Mouse (Mus musculus): Measurements from ENCODE around the gene Ptch2. TPM values are rescaled to one million over a fixed set of nuclear protein-coding genes. Genes with fewer than 3 reads are reported as not detected.

Gene Ptch2
- polyA plus RNA-seq, 1 experiment from 2014 or later, result 3.6 TPM

- H3K4me1 ChIP-seq (ENCODE audit: insufficient read depth, low read depth, low read length), result no peaks in the 10 kb centered on the region
- no peaks in the 10 kb centered on the region for H3K36me3 ChIP-seq (ENCODE audit: insufficient read depth, low read length)
- H3K9me3 ChIP-seq (ENCODE audit: low read length), result no peaks in the 10 kb centered on the region
- no peak for TF ChIP-seq EP300 (IDR thresholded peaks at IDR 0.05)
- no peak for TF ChIP-seq CTCF (IDR thresholded peaks at IDR 0.05)
- 68% methylated on average over 10 of the region's 10 CpGs for WGBS
- H3K27ac ChIP-seq (ENCODE audit: low read length), result no peak overlapping the region
- no peak for DNase-seq (ENCODE audit: low spot score)
- H3K4me2 ChIP-seq (replicated peaks; ENCODE audit: low read depth, low read length), result no peak overlapping the region
- H3K4me3 ChIP-seq (ENCODE audit: low read depth, low read length), result no peak overlapping the region
- ATAC-seq, result no peak
- H3K9ac ChIP-seq (replicated peaks; ENCODE audit: low read depth), result no peak overlapping the region
- H3K27me3 ChIP-seq (replicated peaks; ENCODE audit: insufficient read depth, low read length), result no peaks in the 10 kb centered on the region
These were observed 63.8 kb downstream of the Ptch2 start for GRCm38 (mm10) chr4:117159666-117160065.

- 76% methylated on average over 4 of the region's 4 CpGs for WGBS
- H3K36me3 ChIP-seq (ENCODE audit: insufficient read depth, low read length), result no peaks in the 10 kb centered on the region
These were observed 65.3 kb downstream of the Ptch2 start for GRCm38 (mm10) chr4:117161183-117161582.

More at GRCm38 (mm10) chr4:117161183-117161582, 65.3 kb downstream of the Ptch2 start:
- Histone ChIP-seq H3K9me3 (ENCODE audit: low read length) (no peaks in the 10 kb centered on the region), H3K27ac (ENCODE audit: low read length) (no peak overlapping the region), H3K4me1 (ENCODE audit: insufficient read depth, low read depth, low read length) (no peaks in the 10 kb centered on the region), H3K4me2 (replicated peaks; ENCODE audit: low read depth, low read length) (no peak overlapping the region), H3K9ac (replicated peaks; ENCODE audit: low read depth) (no peak overlapping the region), H3K27me3 (replicated peaks; ENCODE audit: insufficient read depth, low read length) (no peaks in the 10 kb centered on the region), H3K4me3 (ENCODE audit: low read depth, low read length) (no peak overlapping the region)
- TF ChIP-seq CTCF (IDR thresholded peaks at IDR 0.05) (no peak), EP300 (IDR thresholded peaks at IDR 0.05) (no peak)
- ATAC-seq, result no peak
- DNase-seq (ENCODE audit: low spot score), result no peak

Small RNA genes lying within 50 kb of the gene (microRNA-seq; reads per million reads assigned to microRNA genes)
- not detected for gene Gm22398

Other genes starting within 250 kb of the Ptch2 start
- gene Zswim5, start 218.7 kb upstream of the Ptch2 start, polyA plus RNA-seq (2015; fragmentation: Nextera tagmentation; extraction: Ambion mirVana), result 0.37 and 0.38 TPM in 2 replicates
- 76.6 and 82.0 TPM in 2 replicates for gene Urod, start 101.7 kb upstream of the Ptch2 start, polyA plus RNA-seq (2015; fragmentation: Nextera tagmentation; extraction: Ambion mirVana)
- gene Hectd3, start 100.8 kb upstream of the Ptch2 start, polyA plus RNA-seq (2015; fragmentation: Nextera tagmentation; extraction: Ambion mirVana), result 9.6 and 10.2 TPM in 2 replicates
- gene Eif2b3, start 76.7 kb upstream of the Ptch2 start, polyA plus RNA-seq (2015; fragmentation: Nextera tagmentation; extraction: Ambion mirVana), result 21.9 and 24.7 TPM in 2 replicates
- gene Btbd19, start 29.6 kb downstream of the Ptch2 start, polyA plus RNA-seq (2015; fragmentation: Nextera tagmentation; extraction: Ambion mirVana), result 3.8 and 4.3 TPM in 2 replicates
- 26.1 and 27.2 TPM in 2 replicates for gene Tctex1d4, start 30.7 kb downstream of the Ptch2 start, polyA plus RNA-seq (2015; fragmentation: Nextera tagmentation; extraction: Ambion mirVana)
- 4.0 and 5.0 TPM in 2 replicates for gene Plk3, start 37.9 kb downstream of the Ptch2 start, polyA plus RNA-seq (2015; fragmentation: Nextera tagmentation; extraction: Ambion mirVana)
- 633 and 681 TPM in 2 replicates for gene Rps8, start 60.2 kb downstream of the Ptch2 start, polyA plus RNA-seq (2015; fragmentation: Nextera tagmentation; extraction: Ambion mirVana)
- gene Kif2c, start 86.6 kb downstream of the Ptch2 start, polyA plus RNA-seq (2015; fragmentation: Nextera tagmentation; extraction: Ambion mirVana), result 2.0 and 3.0 TPM in 2 replicates
- 23.5 and 27.6 TPM in 2 replicates for gene Tmem53, start 155.9 kb downstream of the Ptch2 start, polyA plus RNA-seq (2015; fragmentation: Nextera tagmentation; extraction: Ambion mirVana)
- 3.8 and 5.0 TPM in 2 replicates for gene Armh1, start 156.1 kb downstream of the Ptch2 start, polyA plus RNA-seq (2015; fragmentation: Nextera tagmentation; extraction: Ambion mirVana)